Mouse (Mus musculus): ENCODE data around the gene Cyp1b1. TPM values are rescaled to one million over a fixed set of nuclear protein-coding genes. Genes with fewer than 3 reads are reported as not detected.

The Cyp1b1 gene
- total RNA-seq (2017) = not detected in 3 replicates

DNA sequence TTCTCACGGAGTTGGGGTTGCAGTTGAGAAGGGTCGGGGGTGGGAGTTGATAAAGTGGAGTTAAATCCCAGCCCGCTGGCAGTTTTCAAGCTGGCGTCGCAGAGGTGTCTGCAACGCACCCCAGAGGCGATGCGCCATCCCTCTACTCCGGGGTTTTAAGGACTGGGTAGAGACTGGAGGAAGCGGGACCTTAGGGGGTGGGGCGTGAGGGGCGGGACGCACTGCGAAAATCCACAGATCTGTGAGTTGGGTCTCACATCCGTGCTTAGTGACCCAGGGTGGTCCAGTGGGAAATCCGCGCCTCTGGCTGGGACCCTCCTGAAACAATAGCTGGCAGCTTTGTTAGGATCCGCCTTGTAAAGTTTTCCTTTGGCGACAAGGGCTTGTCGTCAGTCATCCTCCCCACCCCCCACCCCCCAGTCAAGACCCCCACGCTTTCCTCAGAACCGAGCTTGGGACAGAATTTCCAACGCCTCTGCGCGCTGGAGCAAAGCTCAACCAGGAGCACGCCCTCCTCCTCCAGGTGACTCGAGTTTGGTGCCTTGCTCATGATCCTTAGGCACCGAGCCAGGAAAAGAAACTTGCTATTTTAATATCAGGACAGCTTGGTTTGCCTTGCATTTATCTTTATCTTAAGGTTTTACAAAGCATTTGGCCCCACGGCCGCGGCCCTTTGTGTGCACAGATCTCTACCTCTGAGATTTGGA is at the start of gene Cyp1b1:
Gene Cyp1b1, minus strand, starts transcription at position 131 of the 707 bp plus-strand sequence.
- no peak for ATAC-seq (replicated peaks; ENCODE audit: insufficient number of reproducible peaks, low FRiP score, low TSS enrichment, poor library complexity, severe bottlenecking)

DNA sequence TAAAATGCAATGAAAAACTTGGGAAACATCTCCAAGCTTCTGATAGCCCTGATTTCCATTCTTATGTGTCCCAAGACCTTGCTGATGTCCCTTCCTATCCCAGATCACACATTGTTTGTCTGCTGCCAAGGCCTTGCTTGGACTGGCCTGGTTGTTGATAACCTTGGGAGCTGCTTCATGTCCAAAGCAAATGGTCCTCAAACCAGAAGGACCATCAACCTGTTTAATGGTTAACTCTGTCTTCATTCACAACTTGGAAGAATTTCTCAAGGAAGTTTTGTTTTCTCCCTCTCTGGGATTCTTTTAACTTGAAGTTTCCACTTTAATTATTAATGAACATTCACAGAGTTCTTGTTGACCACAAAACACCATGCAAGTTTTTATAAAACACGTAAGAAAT is 47.0 kb upstream of the Cyp1b1 start:
- no peak for ATAC-seq (replicated peaks; ENCODE audit: insufficient number of reproducible peaks, low FRiP score, low TSS enrichment, poor library complexity, severe bottlenecking)

DNA sequence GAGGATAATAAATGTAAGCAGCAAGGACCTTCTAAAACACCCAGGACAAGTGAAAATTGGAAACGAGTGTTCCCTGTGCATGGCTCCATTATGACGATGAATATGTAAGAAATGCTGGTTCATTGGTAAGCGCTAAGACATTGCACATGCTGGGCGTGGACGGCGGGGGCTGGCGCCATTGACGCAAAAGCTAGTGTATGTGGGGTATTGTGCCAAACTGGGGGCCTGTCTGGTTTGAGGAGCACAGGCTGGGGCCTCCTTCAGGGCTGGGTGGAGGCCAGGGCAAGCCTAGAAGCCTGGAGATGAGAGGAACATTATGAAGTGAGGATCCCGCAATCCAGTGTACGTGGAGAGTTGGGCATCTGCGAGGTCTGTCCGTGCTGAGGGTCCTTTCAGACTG is 39.0 kb upstream of the Cyp1b1 start:
- no peak for ATAC-seq (replicated peaks; ENCODE audit: insufficient number of reproducible peaks, low FRiP score, low TSS enrichment, poor library complexity, severe bottlenecking)

DNA sequence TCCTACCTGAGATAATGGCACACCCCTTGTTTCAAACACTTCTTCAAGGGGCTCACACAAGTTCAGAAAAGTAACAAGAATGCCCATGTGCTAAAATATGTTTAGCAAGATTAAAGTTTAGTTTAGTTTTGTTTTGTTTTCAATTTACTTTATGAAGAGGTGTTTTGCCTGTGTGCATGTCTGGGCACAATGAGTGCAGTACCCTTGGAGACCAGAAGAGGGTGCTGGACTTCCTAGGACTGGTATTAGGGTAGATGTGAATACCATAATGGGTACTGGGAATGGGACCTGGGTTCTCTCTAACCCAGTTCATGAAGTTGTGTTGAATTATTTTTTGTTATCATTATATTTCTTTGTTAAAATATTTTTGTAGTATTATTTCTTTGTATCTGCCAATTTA is 38.0 kb upstream of the Cyp1b1 start:
- ATAC-seq (replicated peaks; ENCODE audit: insufficient number of reproducible peaks, low FRiP score, low TSS enrichment, poor library complexity, severe bottlenecking) = no peak

DNA sequence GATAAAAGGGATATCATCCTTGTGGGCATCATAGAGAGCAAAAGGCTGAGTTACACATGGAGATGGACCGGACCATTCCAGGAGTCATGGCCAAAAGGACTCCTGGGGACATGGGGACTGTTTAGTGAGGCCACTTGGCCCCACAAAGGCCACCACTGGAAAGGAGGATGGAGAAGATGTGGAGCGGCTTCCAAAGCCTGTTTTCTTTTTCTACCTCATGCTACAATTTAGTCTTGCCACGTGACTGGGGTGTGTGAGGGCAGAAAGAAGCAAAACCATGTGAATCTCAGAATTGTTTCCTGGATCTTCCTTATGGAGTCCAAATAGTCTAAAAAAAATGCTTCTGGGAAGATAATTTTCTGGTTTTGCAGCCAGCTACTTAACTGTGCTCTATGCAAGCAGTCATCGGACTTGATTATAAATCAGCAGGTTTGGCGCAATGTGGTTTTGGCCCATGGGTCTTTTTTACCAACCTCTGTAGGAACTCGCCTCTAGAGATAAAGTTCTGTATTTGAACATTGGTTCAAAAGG is 36.9 kb upstream of the Cyp1b1 start:
- ATAC-seq (replicated peaks; ENCODE audit: insufficient number of reproducible peaks, low FRiP score, low TSS enrichment, poor library complexity, severe bottlenecking) = no peak

DNA sequence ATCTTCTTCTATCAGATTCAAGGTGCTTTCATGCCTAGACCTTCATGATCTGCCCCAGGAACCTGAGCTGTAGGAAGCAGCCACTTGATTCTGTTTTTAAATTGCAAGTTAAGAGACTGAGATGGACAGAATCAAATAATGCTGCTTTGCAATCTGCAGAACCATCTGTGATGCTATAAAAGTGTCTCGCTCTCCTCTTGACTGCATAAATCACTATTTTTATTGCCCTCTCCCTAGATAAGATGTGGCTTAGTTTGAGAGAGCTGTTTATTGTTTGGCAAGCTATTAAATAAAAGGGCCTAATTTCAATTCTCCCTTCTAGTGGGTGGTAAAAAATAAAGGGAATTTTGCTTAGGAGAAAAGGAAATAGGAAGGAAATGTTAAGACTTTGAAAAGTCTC is 34.8 kb upstream of the Cyp1b1 start:
- no peak for ATAC-seq (replicated peaks; ENCODE audit: insufficient number of reproducible peaks, low FRiP score, low TSS enrichment, poor library complexity, severe bottlenecking)

DNA sequence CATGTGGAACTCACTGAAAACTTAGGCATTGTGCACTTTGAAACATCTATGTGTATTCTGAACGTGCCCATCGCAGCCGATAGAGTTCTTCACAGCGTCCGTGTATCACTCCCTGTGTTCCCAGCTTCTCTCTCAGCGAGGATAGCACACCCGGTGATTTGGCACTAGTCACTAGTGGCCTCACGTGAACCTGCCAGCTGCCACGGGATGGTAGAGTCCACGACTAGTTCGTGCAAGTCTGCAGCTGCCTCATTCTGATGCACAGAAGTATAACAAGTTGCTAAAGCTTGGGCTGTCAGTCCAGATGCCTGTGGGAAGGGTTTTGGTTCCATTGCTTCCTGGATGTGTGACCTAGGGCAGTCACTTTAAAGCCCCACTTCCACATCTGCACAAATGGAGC is 32.1 kb upstream of the Cyp1b1 start:
- no peak for ATAC-seq (replicated peaks; ENCODE audit: insufficient number of reproducible peaks, low FRiP score, low TSS enrichment, poor library complexity, severe bottlenecking)

DNA sequence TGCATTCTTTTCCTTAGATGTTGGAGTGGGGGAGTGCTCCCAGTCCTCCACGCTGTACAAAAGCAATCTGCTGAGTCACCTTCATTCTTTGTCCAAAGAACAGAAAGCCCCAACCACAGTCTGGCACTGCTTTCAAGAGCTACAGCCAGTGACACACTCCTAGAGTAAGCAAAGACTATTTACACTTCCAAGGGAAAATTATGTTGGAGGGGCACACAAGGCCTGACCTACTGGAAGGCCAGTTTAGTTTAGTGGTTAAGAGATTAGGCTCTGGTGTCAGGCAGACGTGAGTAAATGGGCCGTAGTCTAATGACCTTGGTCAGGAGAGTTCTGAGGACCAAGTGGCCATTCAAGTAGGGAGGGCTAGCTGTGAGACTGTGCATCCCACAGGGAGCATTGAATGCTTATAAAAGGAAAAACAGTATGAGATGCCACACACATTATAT is 31.3 kb upstream of the Cyp1b1 start:
- no peak for ATAC-seq (replicated peaks; ENCODE audit: insufficient number of reproducible peaks, low FRiP score, low TSS enrichment, poor library complexity, severe bottlenecking)

DNA sequence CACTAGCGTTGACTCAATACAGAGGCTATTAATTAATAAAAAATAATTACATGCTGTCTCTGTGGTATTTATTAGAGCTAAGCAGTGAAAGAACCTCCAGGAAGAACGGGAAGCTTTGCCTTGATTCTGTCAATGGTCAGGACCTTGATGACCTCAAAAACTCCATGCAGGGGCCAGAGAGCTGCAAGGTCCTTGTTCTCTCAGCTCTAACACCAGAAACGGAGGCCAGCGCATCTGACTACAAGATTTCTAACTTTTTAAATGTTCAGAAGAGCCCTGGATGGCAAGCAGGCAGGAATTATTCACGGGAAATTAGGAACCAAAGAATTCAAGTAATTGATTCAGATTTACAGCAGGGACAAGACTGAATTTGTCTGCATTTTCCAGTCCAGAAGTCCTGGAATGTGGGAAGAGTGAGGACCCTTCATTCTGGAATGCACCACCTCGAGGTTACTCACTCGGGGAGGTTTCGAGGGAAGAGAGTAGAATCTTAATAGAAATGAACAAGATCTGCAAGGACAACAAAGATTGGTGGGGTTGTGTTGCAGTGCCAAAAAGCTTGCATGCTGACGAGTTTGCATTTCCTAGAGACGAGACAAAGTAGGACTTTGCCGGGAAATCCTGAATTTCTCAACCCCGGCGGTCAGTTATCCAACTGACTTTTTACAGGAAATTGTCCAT is 30.3 kb upstream of the Cyp1b1 start:
- no peak for ATAC-seq (replicated peaks; ENCODE audit: insufficient number of reproducible peaks, low FRiP score, low TSS enrichment, poor library complexity, severe bottlenecking)

DNA sequence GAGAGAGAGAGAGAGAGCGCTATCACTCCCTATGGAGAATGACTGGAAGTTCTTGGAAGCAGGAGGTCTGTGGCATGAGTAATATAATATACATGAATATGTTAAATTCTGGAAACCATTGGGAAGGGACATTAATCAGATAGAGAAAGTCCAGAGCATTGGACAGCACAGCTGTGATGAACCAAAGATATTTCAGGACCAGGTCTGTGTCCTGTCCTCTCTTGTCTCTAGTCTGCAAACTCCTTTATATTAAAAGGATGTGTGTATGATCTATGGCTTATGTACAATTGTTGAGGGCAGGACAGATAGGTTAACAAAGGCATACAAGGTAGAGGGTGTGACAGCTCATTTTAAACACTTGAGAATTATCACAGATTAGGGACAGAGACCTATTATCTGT is 28.6 kb upstream of the Cyp1b1 start:
- ATAC-seq (replicated peaks; ENCODE audit: insufficient number of reproducible peaks, low FRiP score, low TSS enrichment, poor library complexity, severe bottlenecking) = no peak

DNA sequence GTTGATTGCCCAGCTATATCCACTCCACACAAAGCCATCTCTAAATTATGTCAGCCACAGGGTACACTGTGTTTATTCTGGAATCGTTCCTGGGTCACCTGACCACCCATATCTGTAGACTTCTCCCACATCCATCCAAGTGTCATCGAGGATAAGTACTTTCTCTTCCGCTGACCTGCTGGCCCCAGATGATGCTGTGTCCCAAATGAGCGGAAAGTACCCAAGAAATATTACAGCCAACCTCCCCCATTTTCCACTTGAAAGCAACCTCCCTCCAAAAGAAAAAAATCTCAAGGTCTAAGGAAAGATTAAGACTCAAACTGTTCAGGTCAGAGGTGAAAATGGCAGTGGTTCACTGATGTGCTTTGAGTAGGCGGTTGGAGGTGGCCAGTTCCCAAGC is 27.8 kb upstream of the Cyp1b1 start:
- no peak for ATAC-seq (replicated peaks; ENCODE audit: insufficient number of reproducible peaks, low FRiP score, low TSS enrichment, poor library complexity, severe bottlenecking)

DNA sequence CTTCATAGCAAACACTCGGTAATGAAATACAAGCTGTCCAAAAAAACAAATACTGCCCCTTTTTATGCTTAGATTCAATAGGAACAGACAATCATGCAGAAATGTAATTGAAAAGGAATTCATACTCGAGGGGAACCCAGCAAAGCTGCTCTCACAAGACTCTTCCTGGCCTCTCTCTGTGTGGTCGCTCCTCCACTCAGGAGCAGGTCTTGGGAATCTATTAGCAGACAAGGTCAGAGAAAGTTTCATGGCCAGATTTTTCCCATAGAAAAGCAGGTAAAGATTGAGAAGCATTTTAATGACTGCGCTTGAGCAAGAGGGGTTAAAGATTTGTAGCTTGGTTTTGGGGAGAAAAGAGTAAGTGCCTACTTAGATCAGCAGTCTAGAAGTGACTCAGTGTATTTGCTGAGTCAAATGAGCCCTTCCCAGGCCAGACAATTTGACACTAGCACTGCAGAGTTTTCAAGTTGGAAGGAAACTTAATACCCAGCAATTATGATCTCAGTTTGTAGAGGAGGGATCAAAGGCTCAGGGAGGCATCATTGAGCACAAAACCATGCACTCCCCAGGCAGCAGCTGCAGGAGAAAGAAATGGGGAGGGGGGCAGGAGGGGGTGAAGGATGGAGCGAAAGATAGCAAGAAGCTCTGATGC is 24.1 kb upstream of the Cyp1b1 start:
- ATAC-seq (replicated peaks; ENCODE audit: insufficient number of reproducible peaks, low FRiP score, low TSS enrichment, poor library complexity, severe bottlenecking) = no peak

DNA sequence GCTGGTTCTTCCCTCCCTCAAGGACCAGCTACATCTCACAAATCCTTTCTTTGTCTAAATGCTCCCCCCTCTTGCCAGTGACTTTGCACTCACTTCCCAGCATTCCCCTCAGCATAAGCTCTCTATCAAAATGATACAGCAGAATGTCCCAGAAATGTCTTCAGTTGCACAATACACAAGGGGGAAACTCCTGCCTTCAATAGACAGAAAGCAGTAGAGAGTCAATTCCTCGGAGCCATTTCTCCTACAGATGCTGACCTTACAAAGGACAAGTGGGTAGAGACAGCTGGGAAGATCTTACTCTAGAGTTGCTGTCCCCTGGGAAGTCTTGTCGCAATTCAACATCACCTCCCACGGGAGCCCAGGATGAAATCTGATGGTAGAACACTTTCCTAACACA is 22.7 kb upstream of the Cyp1b1 start:
- ATAC-seq (replicated peaks; ENCODE audit: insufficient number of reproducible peaks, low FRiP score, low TSS enrichment, poor library complexity, severe bottlenecking) = no peak

DNA sequence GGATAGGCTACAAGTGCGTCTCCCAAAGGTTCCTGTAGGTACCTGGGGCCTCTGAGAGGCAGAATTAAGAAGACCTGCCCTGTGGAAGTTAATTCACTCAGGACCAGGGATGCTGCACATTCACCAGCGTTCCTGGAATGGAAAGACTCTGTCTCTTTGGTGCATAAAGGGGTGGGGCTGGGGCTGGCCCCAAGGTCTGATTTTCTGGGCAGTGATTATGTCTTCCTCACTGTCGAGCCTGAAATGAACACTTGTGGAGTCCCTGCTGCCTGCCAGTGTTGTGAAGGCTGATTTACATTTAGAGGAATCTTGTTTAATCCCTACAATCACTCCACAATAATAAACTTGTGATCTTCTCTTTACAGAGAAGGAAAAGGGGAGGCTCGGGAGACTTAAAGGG is 18.2 kb upstream of the Cyp1b1 start:
- ATAC-seq (replicated peaks; ENCODE audit: insufficient number of reproducible peaks, low FRiP score, low TSS enrichment, poor library complexity, severe bottlenecking) = no peak

DNA sequence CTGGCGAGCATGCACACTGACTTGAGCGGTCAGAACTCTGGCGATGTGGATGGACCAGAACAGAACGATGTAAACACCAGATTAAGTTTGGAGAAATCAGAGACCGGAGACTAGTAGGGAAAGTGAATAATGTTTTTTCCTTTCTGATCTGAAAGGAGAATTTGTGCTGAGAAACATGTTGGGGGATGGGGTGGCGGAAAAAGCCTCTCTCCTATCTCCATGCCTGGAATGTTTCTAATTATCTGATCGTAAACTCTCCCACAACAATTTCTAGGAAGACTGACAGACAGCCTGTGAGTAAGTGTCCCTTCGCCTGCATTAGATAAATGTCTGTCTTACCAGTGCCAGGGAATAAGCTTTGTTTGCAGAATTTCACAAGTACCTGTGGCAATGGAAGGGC is 16.1 kb upstream of the Cyp1b1 start:
- no peak for ATAC-seq (replicated peaks; ENCODE audit: insufficient number of reproducible peaks, low FRiP score, low TSS enrichment, poor library complexity, severe bottlenecking)

DNA sequence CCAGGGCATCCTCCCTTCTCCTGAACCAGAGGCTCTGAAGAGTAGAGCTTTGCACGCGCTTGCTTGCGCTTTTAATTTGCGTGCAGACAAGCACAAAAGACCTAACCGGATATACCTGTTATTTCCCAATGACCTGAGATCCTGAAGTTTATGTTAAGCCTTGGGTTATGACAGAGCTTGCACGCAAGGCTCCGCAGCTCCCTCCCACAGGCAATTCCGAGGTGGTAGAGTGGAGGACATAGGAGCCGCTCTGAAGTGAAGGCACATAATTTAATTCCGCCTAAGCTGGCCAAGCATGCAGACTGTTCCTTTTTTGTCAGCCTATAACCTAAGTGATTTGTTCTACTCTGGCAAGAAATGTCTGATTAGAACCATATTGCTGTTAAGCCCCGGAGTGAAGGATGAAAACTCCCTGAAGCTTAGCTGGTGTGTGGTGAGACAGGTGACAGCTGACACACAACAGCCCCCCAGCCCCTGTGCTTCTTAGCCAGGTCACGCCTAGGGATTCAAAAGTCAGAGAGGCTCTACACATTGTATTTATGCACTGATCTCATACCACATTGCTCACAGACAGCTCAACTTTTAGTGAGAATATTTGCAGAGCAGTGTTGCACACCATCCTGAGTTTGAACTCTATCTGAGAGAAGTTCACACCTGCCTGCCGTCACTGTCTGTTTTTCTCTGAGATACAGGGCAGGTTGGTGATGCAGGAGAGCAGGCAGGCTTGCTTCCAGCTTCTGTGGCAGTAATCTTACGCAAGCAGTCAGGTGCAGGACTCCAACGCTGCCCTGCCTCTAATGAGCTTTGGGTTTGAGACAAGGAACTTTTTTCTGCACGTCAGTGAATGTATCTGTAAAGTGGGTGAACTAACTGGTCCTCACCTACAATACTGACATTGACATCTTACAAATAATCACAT is 14.0 kb upstream of the Cyp1b1 start:
- no peak for ATAC-seq (replicated peaks; ENCODE audit: insufficient number of reproducible peaks, low FRiP score, low TSS enrichment, poor library complexity, severe bottlenecking)

DNA sequence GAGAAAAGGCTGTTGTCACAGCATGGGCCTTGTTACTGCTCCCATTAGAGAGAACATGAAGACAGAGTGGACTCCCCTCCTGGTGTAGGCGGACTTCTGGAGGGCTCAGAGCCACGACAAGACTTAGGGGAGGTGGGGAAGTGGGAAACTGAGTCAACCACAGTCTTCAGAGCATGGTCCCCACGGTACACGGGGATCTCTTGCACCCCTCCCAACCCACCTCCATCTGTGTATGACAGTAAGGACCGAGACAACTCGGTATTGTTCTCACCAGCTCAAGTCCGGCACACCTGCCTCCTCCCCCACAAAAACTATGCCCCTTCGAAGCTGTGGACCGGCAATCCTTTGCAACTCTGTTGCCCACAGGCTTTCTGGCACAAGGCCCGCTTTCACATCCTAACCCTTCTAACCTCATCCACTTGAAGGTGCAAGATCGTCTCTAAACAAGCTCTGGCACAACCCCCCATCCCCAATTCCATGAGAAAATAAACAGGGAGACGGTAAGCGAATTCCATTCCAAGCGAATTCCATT is 13.3 kb upstream of the Cyp1b1 start:
- ATAC-seq (replicated peaks; ENCODE audit: insufficient number of reproducible peaks, low FRiP score, low TSS enrichment, poor library complexity, severe bottlenecking) = no peak

DNA sequence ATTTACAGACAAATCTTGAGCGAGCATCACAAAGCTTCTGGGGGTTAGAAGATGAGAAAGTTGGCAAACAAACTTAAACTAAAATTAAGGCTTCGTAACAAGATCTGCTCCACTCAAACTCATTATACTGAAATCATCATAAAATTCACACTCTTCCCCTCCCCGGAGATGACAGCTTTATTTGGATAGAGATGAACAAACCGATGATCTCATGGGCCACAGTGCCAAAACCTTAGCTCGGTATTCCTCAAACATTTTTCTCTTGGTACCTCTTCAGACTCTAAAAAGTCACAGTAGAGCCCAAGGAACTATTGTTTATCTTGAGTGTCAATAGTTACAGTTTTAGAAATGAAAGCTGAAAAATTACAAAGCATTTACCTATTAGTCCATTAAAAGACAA is 11.8 kb upstream of the Cyp1b1 start:
- no peak for ATAC-seq (replicated peaks; ENCODE audit: insufficient number of reproducible peaks, low FRiP score, low TSS enrichment, poor library complexity, severe bottlenecking)

DNA sequence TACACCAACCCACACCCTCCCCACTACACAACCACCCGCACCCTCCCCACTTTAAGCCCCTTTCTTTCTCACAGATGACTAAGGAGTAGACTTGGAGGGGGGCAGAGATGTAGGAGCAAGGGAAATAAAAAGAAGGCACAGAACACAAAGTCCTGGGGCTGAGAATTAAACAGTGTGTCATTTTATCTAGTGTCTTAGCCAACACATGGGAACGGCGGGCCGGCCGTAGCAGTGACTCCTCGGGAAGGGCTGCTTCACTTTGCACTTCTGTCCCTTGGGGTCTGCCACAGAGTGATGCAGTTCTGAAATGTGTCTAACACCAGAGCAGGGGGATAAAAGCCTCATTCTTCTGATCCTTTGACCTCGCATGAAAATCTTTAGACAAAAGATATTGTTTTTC is 5.8 kb upstream of the Cyp1b1 start:
- ATAC-seq (replicated peaks; ENCODE audit: insufficient number of reproducible peaks, low FRiP score, low TSS enrichment, poor library complexity, severe bottlenecking) = no peak
